Mouse (Mus musculus): ENCODE data around the gene Prpf4. TPM values are rescaled to one million over a fixed set of nuclear protein-coding genes. Genes with fewer than 3 reads are reported as not detected.
A peak's percentile ranks its signal among the peaks of the same experiment; 100 is the strongest.

Gene Prpf4
- polyA plus RNA-seq (2011; ENCODE audit: insufficient read length, low read depth, missing spikeins) = 12.1 and 14.1 TPM in 2 replicates

DNA sequence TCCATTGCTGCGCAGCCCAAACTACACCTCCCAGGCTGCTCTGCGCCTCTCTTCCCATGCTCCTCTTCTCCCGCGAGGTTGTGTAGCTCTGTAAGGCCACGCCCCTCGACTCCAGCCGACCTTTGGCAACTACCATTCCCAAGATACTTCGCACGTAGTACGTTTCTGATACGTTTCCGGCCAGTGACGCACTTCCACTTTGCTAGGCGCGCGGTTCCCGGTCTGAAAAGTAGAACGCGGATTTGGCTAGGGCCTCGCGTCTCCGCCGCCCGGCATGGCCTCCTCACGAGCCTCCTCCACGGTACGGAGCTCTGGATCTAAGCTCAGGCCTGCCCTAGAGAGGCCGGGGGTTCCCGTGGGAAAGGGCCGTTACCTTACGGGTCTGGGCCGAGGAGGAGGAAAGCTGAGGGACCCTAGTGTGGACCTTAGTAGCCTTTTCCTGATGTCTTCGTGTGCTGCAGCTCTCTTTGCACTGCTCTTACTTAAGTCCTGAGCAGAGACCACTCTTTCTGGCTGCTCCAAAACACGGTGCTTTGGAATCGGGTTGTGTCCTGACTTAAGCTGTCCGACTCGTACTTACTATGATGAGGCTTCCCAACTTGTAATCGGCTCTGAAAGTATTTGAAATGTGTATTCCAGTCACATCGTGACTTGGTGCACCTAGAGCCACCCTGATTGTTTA lies at the start of gene Prpf4, which contains the start of gene Cdc26:
Prpf4 (plus strand) TSS at position 197 of the 682 bp plus-strand sequence.
Cdc26 (minus strand) TSS at position 42 of the 682 bp plus-strand sequence.
- peak within 1 kb of the TSS; percentile 90 for H3K4me3 ChIP-seq (ENCODE audit: insufficient read depth, low read length)
- no peak for TF ChIP-seq CTCF (IDR thresholded peaks at IDR 0.05; ENCODE audit: borderline replicate concordance, insufficient read depth, low read length)
- peak; percentile 75 for TF ChIP-seq POLR2A (IDR thresholded peaks at IDR 0.05; ENCODE audit: low read depth, low read length)
- peak within 1 kb of the TSS; percentile 94 for H3K27ac ChIP-seq (ENCODE audit: insufficient read depth, low read length)
- H3K4me1 ChIP-seq (ENCODE audit: control insufficient read depth, insufficient read depth, low read length) = no peaks in the 10 kb centered on the region

DNA sequence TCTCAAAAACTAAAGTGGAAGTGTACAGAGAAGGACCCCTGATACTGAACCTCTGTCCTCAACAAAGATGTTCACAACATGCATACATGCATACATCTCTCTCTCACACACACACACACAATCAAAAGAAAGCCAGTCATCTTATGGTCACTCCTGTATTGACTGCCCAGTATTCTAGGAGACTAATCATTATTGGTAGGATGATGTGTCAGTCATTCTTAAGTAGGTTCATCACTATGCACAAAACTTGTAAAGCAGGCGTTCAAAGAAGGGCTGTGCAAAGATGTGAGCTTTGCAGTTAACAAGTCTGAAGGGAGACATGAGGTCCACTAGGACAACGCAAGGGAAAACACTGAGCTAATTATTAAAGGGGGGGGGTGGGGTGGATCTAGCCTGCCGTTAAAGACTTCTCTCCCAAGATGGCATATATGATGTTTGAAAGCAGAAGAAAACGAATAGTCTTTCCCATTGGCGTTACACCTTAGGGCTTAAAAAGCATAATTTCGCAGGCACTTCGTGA lies 49.3 kb upstream of the Prpf4 start:
- Histone ChIP-seq H3K4me1 (ENCODE audit: control insufficient read depth, insufficient read depth, low read length) (no peaks in the 10 kb centered on the region), H3K4me3 (ENCODE audit: insufficient read depth, low read length) (peak overlapping the region; percentile 63), H3K27ac (ENCODE audit: insufficient read depth, low read length) (peak overlapping the region; percentile 55)
- no peak for TF ChIP-seq POLR2A (IDR thresholded peaks at IDR 0.05; ENCODE audit: low read depth, low read length)
- no peak for TF ChIP-seq CTCF (IDR thresholded peaks at IDR 0.05; ENCODE audit: borderline replicate concordance, insufficient read depth, low read length)

DNA sequence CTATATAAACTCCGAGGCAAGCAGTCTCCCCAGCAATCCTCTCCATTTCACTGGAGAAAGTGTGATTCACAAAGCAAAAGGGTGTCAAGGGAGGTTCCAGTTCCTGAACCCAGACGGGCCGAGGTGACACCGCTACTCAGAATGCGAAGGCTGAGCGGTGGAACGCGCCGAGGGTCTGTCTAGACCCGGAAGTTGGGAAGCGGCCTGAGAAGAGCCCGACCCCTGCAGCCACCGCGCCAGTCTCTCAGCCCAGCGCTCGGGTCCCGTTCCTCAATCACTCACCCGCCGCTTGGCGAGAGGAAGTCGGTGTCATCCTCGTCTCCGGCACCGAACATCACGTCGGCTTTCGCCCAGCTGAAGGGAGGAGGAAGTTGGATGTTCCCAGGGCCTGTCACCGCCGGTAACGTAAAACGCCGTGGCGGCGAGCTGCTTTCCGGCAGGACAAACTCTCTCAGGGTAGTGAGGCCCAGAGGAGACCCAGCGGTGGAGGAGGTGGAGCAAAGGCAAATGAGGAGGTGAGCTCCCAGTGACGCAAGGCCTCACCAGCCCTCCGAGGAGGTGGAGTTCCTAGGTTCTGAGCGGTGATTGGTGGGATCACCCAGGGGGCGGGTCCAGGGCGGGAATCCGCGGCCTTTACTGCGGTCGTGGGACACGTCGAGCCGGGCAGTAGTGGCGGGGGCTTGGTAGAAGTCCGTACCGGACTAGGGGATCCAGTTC lies 48.4 kb upstream of the Prpf4 start, which contains the start of the genes Fkbp15 and Slc31a1:
Fkbp15 (minus strand) TSS at position 461 of the 717 bp plus-strand sequence.
Slc31a1 (plus strand) TSS at position 640 of the 717 bp plus-strand sequence.
- TF ChIP-seq CTCF (IDR thresholded peaks at IDR 0.05; ENCODE audit: borderline replicate concordance, insufficient read depth, low read length) (no peak), POLR2A (IDR thresholded peaks at IDR 0.05; ENCODE audit: low read depth, low read length) (peak; percentile 80)
- Histone ChIP-seq H3K4me3 (ENCODE audit: insufficient read depth, low read length) (peak within 1 kb of the TSS; percentile 87), H3K27ac (ENCODE audit: insufficient read depth, low read length) (peak within 1 kb of the TSS; percentile 55), H3K4me1 (ENCODE audit: control insufficient read depth, insufficient read depth, low read length) (no peaks in the 10 kb centered on the region)

DNA sequence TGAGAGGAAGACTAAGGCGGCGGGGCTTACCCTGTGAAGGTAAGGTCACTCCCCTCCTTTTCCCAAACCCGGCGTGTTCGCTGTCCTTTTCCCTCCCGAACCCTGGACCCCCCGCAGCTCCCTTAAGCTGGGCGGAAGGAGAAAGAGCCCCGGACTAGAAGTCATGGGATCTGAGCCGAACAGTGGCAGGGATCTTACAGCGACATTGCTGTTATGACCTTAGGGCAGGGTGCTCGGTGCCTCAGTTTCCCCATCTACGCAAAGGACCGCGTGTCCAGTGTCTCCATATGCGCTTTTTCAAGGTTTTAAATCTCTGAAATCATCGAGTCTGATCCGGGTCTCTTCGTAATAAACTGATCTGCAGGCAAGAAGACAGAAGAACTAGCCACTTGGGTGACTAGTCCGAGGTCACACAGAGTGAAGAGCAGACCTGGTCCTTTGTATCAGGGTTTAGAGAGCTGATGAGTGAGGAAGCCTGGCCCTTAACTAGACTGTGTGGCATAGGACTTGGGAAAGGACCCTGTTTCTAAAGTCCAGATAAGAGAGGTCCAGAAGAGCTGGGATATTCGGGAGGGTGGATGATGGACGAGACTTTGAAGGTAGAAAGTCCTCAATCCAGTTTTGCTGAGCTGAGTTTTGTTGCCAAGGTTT lies 47.7 kb upstream of the Prpf4 start:
- no peaks in the 10 kb centered on the region for H3K4me1 ChIP-seq (ENCODE audit: control insufficient read depth, insufficient read depth, low read length)
- peak overlapping the region; percentile 22 for H3K27ac ChIP-seq (ENCODE audit: insufficient read depth, low read length)
- peak overlapping the region; percentile 87 for H3K4me3 ChIP-seq (ENCODE audit: insufficient read depth, low read length)
- TF ChIP-seq POLR2A (IDR thresholded peaks at IDR 0.05; ENCODE audit: low read depth, low read length) (no peak), CTCF (IDR thresholded peaks at IDR 0.05; ENCODE audit: borderline replicate concordance, insufficient read depth, low read length) (no peak)

DNA sequence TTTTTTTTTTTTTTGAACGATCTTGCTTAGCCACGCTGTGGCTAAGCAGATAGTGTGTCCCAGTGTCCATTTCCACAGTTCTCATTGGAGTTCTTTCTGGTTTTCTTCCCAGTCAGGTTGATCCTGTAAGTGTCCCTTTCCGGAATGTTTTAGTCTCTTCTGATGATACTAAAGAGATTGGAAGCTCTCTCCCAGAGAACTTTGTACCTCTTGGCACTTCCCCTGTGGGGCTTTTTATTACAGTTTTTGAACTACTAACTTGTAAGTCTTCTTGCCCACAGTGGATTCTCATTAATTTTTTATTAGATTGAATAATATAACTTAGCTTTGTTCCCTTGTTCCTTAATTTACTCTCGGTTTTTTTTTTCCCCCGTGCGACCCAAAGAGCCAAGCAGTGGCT lies 47.0 kb upstream of the Prpf4 start:
- TF ChIP-seq CTCF (IDR thresholded peaks at IDR 0.05; ENCODE audit: borderline replicate concordance, insufficient read depth, low read length) = no peak
- TF ChIP-seq POLR2A (IDR thresholded peaks at IDR 0.05; ENCODE audit: low read depth, low read length) = no peak
- Histone ChIP-seq H3K4me3 (ENCODE audit: insufficient read depth, low read length) (peak overlapping the region; percentile 87), H3K4me1 (ENCODE audit: control insufficient read depth, insufficient read depth, low read length) (no peaks in the 10 kb centered on the region), H3K27ac (ENCODE audit: insufficient read depth, low read length) (no peak overlapping the region)

DNA sequence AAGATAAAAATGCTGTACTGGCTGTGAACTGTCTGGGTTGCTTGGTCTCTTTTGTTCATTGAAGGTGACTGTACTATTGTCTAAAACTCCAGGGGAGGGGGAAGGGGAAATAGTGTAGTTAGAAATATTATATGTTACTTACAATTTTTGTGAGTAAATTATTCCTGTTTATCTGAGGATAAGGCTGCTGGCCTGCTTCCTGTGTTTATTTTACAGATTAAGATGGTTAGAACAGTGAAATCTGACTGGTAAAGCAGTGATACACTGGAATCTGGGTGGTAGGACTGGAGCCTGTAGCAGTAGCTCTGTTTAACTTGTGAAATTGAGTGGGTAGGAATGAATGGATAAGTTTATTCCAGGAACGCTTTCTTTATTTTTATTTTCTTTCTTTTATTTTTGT lies 46.6 kb upstream of the Prpf4 start:
- peak overlapping the region; percentile 87 for H3K4me3 ChIP-seq (ENCODE audit: insufficient read depth, low read length)
- H3K27ac ChIP-seq (ENCODE audit: insufficient read depth, low read length) = no peak overlapping the region
- no peak for TF ChIP-seq POLR2A (IDR thresholded peaks at IDR 0.05; ENCODE audit: low read depth, low read length)
- TF ChIP-seq CTCF (IDR thresholded peaks at IDR 0.05; ENCODE audit: borderline replicate concordance, insufficient read depth, low read length) = no peak
- H3K4me1 ChIP-seq (ENCODE audit: control insufficient read depth, insufficient read depth, low read length) = no peaks in the 10 kb centered on the region

DNA sequence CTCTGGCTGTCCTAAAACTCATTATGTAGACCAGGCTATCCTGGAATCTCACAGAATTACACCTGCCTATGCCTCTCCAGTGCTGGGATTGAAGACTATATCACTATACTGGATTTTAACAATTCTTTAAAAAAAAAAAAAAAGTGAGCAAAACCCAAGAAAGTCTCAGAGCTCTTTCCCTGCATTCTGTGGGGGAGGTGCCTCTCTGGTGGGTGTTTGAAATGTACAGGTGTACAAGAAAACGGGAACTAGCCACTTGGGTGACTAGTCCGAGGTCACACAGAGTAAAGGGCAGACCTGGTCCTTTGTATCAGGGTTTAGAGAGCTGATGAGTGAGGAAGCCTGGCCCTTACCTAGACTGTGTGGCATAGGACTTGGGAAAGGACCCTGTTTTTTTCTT lies 46.2 kb upstream of the Prpf4 start:
- TF ChIP-seq CTCF (IDR thresholded peaks at IDR 0.05; ENCODE audit: borderline replicate concordance, insufficient read depth, low read length) (no peak), POLR2A (IDR thresholded peaks at IDR 0.05; ENCODE audit: low read depth, low read length) (no peak)
- H3K27ac ChIP-seq (ENCODE audit: insufficient read depth, low read length) = no peak overlapping the region

DNA sequence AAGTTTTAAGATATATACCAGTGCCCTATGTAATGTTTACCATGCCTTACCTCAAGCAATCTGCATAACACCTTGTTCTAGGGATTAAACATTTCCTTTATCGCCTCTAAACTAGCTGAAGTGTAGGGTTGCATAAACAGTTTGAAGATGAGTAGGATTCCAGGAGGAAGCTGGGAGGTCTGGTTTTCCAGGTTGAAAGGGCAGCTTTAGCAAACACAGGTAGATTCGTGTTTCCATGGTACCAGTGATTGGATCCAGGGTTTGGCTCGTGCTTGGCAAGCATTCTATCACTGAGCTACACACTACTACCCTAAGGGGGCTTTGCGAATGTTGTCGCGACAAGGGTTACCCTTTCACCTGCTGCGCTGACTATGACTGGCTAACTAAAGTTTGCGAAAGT lies 44.3 kb upstream of the Prpf4 start:
- no peak for TF ChIP-seq POLR2A (IDR thresholded peaks at IDR 0.05; ENCODE audit: low read depth, low read length)
- no peak for TF ChIP-seq CTCF (IDR thresholded peaks at IDR 0.05; ENCODE audit: borderline replicate concordance, insufficient read depth, low read length)
- Histone ChIP-seq H3K27ac (ENCODE audit: insufficient read depth, low read length) (no peak overlapping the region), H3K4me1 (ENCODE audit: control insufficient read depth, insufficient read depth, low read length) (no peaks in the 10 kb centered on the region), H3K4me3 (ENCODE audit: insufficient read depth, low read length) (no peak overlapping the region)

More for the DNA sequence above, 46.2 kb upstream of the Prpf4 start:
- Histone ChIP-seq H3K4me3 (ENCODE audit: insufficient read depth, low read length) (no peak overlapping the region), H3K4me1 (ENCODE audit: control insufficient read depth, insufficient read depth, low read length) (no peaks in the 10 kb centered on the region)

DNA sequence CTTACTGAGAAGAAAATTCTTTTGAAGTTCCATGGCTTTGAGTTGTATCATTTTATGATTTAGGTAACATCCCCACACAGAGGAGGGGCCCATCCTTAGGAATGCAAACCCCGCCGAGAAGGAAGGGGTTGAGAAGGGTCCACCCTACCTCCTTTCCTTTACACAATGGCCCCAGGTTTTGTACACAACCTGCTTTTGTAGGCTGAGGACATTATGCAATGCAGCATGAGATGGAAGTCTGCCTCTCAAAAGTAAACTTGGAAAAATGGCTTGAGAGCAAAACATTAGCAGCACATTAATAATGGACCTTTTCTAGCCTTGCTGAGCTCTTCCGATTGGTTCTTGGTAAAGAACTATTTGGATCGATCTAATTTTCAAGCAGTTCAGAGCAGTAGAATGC lies 42.3 kb upstream of the Prpf4 start:
- no peak for TF ChIP-seq POLR2A (IDR thresholded peaks at IDR 0.05; ENCODE audit: low read depth, low read length)
- no peak for TF ChIP-seq CTCF (IDR thresholded peaks at IDR 0.05; ENCODE audit: borderline replicate concordance, insufficient read depth, low read length)
- Histone ChIP-seq H3K27ac (ENCODE audit: insufficient read depth, low read length) (no peak overlapping the region), H3K4me3 (ENCODE audit: insufficient read depth, low read length) (no peak overlapping the region), H3K4me1 (ENCODE audit: control insufficient read depth, insufficient read depth, low read length) (no peaks in the 10 kb centered on the region)

Measured in embryonic fibroblast, embryonic 13.5 days (primary cell).